Mouse (Mus musculus) hindbrain, embryonic 11.5 days (tissue): Measurements from ENCODE around the gene Mga. TPM values are rescaled to one million over a fixed set of nuclear protein-coding genes. Genes with fewer than 3 reads are reported as not detected.

Experiments
- polyA plus RNA-seq: library from polyadenylated mRNA; unstranded; fragments of >200 nt; fragmentation: Nextera tagmentation; extraction: Ambion mirVana; gene quantifications from 2 replicates; pipeline ENCODE4 v1.2.1, GENCODE M21; 2014

The Mga gene
- polyA plus RNA-seq, 1 experiment from 2014 or later, result 43.8 TPM

Other genes with a start within 250 kb of the Mga start
- gene Ndufaf1, start 234.4 kb upstream of the Mga start, polyA plus RNA-seq, result 42.1 TPM in 2 replicates
- 32.5 and 40.8 TPM in 2 replicates for gene Rtf1, start 222.2 kb upstream of the Mga start, polyA plus RNA-seq
- 0.60 and 0.89 TPM in 2 replicates for gene Itpka, start 154.9 kb upstream of the Mga start, polyA plus RNA-seq
- gene Ltk, start 136.8 kb upstream of the Mga start, polyA plus RNA-seq, result 0.08 and 0.46 TPM in 2 replicates
- 19.0 and 19.9 TPM in 2 replicates for gene Rpap1, start 109.7 kb upstream of the Mga start, polyA plus RNA-seq
- 16.6 and 17.5 TPM in 2 replicates for gene Tyro3, start 99.5 kb upstream of the Mga start, polyA plus RNA-seq
- 3.2 and 4.4 TPM in 2 replicates for gene Mapkbp1, start 75.5 kb downstream of the Mga start, polyA plus RNA-seq
- 22.2 and 25.4 TPM in 2 replicates for gene Jmjd7, start 130.3 kb downstream of the Mga start, polyA plus RNA-seq
- 3.1 and 5.3 TPM in 2 replicates for gene Gm28042, start 130.3 kb downstream of the Mga start, polyA plus RNA-seq
- gene Pla2g4b, start 136.2 kb downstream of the Mga start, polyA plus RNA-seq, result 1.6 and 2.5 TPM in 2 replicates